Mouse (Mus musculus): ENCODE measurements around the gene Trim2. TPM values are rescaled to one million over a fixed set of nuclear protein-coding genes. Genes with fewer than 3 reads are reported as not detected.

Gene Trim2
- polyA plus RNA-seq, 1 experiment from 2014 or later = 8.0 TPM

DNA sequence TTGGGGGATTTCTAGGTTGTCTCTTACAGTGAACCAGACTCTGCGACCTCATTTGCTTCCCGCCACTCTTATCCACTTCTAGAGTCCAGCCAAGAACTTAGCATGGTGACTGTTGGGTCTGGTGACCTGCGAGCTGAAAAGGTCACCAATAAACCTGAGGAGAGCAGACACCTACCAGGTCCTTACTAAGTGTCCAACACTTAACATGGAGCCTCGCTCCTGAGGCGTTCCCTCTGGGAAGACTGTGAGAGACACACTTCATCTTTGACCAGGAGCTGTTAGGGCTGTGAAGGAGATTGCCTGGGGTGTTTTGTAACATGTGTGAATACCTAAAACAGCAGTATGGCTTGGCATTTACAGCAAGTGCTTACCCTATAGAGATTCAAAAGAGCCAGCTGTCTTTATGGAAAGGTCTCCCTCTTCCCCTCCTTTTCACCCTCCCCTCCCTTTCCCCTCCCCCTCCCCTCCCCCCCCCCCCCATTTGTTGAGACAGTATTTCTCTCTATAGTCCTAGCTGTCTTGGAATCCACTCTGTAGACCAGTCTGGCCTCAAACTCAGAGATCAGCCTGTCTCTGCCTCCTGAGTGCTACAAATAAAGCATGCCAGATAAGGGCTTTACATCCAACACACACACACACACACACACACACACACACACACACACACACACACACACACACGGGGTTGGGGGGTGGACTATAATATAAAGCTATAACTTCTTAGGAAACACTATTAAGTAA lies 7.3 kb upstream of the Trim2 start:
- Histone ChIP-seq H3K27ac (no peak overlapping the region), H3K9me3 (no peaks in the 10 kb centered on the region), H3K4me3 (no peak overlapping the region), H3K27me3 (ENCODE audit: insufficient read depth, poor library complexity, severe bottlenecking) (peaks cover 7% of the 10 kb centered on the region; the same call in 1 of the 2 replicates), H3K4me1 (peaks cover 13% of the 10 kb centered on the region; the same call in 1 of the 2 replicates), H3K36me3 (no peaks in the 10 kb centered on the region)
- DNase-seq (ENCODE audit: low spot score) = no peak
- 72% methylated on average over 6 of the region's 6 CpGs for WGBS

GRCm38 (mm10) chr3:84313003-84313800 lies 6.5 kb upstream of the Trim2 start:
- Histone ChIP-seq H3K4me3 (no peak overlapping the region), H3K36me3 (no peaks in the 10 kb centered on the region), H3K4me1 (peaks cover 13% of the 10 kb centered on the region; the same call in 1 of the 2 replicates), H3K9me3 (no peaks in the 10 kb centered on the region), H3K27me3 (ENCODE audit: insufficient read depth, poor library complexity, severe bottlenecking) (peaks cover 12% of the 10 kb centered on the region; the same call in 1 of the 2 replicates), H3K27ac (no peak overlapping the region)
- 47% methylated on average over 18 of the region's 18 CpGs for WGBS
- no peak for DNase-seq (ENCODE audit: low spot score)

GRCm38 (mm10) chr3:84312326-84312725 lies 5.6 kb upstream of the Trim2 start:
- 79% methylated on average over 5 of the region's 5 CpGs for whole genome bisulfite sequencing
- Histone ChIP-seq H3K27me3 (ENCODE audit: insufficient read depth, poor library complexity, severe bottlenecking) (peaks cover 21% of the 10 kb centered on the region), H3K36me3 (no peaks in the 10 kb centered on the region), H3K4me1 (peaks cover 13% of the 10 kb centered on the region; the same call in 1 of the 2 replicates), H3K4me3 (no peak overlapping the region), H3K27ac (no peak overlapping the region), H3K9me3 (no peaks in the 10 kb centered on the region)
- no peak for DNase-seq (ENCODE audit: low spot score)

- peaks cover 66% of the 10 kb centered on the region for H3K27me3 ChIP-seq (ENCODE audit: insufficient read depth, poor library complexity, severe bottlenecking)
These were observed 839 bp upstream of the Trim2 start for GRCm38 (mm10) chr3:84307516-84307915.

GRCm38 (mm10) chr3:84305722-84306510 lies 761 bp downstream of the Trim2 start:
- 54% methylated on average over 15 of the region's 15 CpGs for WGBS
- DNase-seq (ENCODE audit: low spot score) = no peak
- H3K9me3 ChIP-seq = no peaks in the 10 kb centered on the region
- peaks cover 18% of the 10 kb centered on the region for H3K4me1 ChIP-seq
- no peaks in the 10 kb centered on the region for H3K36me3 ChIP-seq
- H3K27ac ChIP-seq = no peak overlapping the region
- peaks cover 71% of the 10 kb centered on the region for H3K27me3 ChIP-seq (ENCODE audit: insufficient read depth, poor library complexity, severe bottlenecking)
- H3K4me3 ChIP-seq = peak overlapping the region; percentile 59; the same call in 1 of the 2 replicates

More at GRCm38 (mm10) chr3:84307516-84307915, 839 bp upstream of the Trim2 start:
- WGBS = 84% methylated on average over 5 of the region's 5 CpGs
- DNase-seq (ENCODE audit: low spot score) = no peak
- no peak overlapping the region for H3K27ac ChIP-seq
- H3K9me3 ChIP-seq = no peaks in the 10 kb centered on the region
- H3K36me3 ChIP-seq = no peaks in the 10 kb centered on the region
- H3K4me3 ChIP-seq = no peak overlapping the region
- peaks cover 18% of the 10 kb centered on the region for H3K4me1 ChIP-seq

DNA sequence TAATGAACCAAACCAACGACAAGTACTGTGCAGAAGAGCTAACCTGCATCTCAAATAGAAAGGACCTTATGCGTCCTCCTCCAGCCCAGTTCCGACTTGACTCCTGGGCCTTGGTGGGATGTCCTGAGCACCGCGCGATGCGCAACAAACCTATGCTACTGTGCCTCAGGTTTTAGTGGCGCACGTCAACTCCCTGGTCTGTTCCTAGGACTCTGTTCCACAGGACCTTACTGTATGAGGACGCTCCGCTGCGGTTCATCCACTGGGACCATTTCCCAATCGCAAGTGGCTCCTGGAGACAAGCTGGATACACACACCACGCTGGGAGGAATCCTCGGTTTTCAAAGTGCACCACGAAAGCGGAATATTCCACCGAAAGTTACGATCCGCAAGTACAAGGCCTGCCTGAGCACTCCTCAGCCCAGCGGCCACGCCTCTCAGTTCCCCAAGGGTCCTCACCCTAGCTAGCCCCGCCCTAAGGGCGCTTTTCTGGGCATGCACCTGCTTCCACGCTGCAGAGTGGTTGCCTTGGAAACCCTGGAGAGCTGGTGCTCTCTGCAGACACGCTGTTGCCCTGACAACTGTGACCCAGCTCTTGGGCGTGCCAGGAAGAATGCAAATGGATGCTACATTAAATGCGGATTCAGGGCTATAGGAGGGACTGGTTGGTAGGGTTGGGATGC lies 1.5 kb downstream of the Trim2 start:
- Histone ChIP-seq H3K9me3 (no peaks in the 10 kb centered on the region), H3K4me3 (peak overlapping the region; percentile 59), H3K4me1 (peaks cover 18% of the 10 kb centered on the region), H3K27me3 (ENCODE audit: insufficient read depth, poor library complexity, severe bottlenecking) (peaks cover 71% of the 10 kb centered on the region), H3K36me3 (no peaks in the 10 kb centered on the region), H3K27ac (no peak overlapping the region)
- no peak for DNase-seq (ENCODE audit: low spot score)
- 2% methylated on average over 28 of the region's 28 CpGs for WGBS

DNA sequence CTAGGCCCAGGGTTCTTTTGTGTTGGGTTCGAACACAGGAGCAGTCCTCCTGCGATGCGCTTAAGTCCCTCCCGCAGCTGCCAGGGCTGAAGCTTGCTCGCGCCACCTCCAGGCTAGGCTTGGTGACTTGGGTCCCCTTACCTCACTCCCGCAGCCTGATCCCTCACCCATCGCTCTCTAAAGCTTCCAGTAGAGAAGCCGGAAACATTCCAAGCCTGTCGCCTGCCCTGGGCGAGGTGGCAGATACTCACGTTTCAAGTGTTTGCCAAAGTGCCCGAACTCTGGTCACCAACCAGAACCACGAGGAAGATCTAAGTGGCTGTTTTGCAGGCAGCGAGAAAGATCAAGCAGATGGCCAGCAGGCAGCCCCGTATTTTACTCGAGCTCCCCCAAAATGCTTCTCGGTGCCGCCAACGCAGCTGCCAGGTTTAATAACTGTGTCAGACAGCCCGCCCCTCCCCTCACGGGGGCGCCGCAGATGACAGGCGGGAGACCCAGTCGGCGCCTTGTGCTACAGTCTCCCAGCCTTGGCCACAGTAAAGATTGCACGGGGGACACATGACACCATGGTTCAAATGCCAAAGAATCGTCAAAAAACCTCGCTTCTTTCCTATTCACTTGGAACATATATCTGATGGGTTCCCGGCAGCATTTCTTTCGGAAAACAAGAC lies 2.2 kb downstream of the Trim2 start:
- 1% methylated on average over 32 of the region's 32 CpGs for WGBS
- peaks cover 71% of the 10 kb centered on the region for H3K27me3 ChIP-seq (ENCODE audit: insufficient read depth, poor library complexity, severe bottlenecking)

DNA sequence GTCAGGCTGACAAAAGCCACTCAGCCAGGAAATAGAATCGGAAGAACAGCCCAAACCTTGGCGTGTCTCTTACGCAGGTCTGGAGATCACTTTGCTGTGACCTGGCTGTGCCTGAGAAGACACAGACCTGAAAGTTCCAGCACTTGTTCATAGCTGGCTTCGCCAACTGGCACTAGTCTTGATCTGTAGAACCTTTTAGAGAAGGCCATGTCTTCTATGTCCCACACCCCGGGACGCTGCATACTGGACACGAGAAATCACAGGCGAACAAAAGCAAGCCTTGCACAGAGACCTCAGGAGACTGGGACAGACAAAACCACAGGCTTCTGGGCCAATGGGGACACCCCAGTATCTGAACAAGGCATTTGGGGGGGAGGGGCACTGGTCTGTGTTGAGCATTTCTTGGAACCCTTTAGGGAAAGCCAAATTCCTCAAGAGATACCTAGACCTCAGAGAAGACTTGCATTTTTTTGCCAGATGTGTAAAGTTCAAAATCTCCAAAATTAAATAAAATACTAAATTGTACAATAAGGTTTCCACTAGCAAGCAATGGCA lies 3.2 kb downstream of the Trim2 start:
- WGBS = 81% methylated on average over 8 of the region's 8 CpGs
- Histone ChIP-seq H3K27me3 (ENCODE audit: insufficient read depth, poor library complexity, severe bottlenecking) (peaks cover 69% of the 10 kb centered on the region), H3K36me3 (no peaks in the 10 kb centered on the region), H3K27ac (no peak overlapping the region), H3K4me1 (peaks cover 18% of the 10 kb centered on the region), H3K4me3 (no peak overlapping the region), H3K9me3 (no peaks in the 10 kb centered on the region)
- no peak for DNase-seq (ENCODE audit: low spot score)

More for the DNA sequence above, 2.2 kb downstream of the Trim2 start:
- H3K27ac ChIP-seq = no peak overlapping the region
- peaks cover 18% of the 10 kb centered on the region for H3K4me1 ChIP-seq
- H3K9me3 ChIP-seq = no peaks in the 10 kb centered on the region
- H3K36me3 ChIP-seq = no peaks in the 10 kb centered on the region
- H3K4me3 ChIP-seq = peak overlapping the region; percentile 59
- no peak for DNase-seq (ENCODE audit: low spot score)

GRCm38 (mm10) chr3:84302273-84302672 lies 4.4 kb downstream of the Trim2 start:
- H3K27me3 ChIP-seq (ENCODE audit: insufficient read depth, poor library complexity, severe bottlenecking) = peaks cover 57% of the 10 kb centered on the region
- no peaks in the 10 kb centered on the region for H3K36me3 ChIP-seq
- no peak overlapping the region for H3K4me3 ChIP-seq
- WGBS = 26% methylated on average over 4 of the region's 4 CpGs
- DNase-seq (ENCODE audit: low spot score) = no peak
- H3K4me1 ChIP-seq = peaks cover 18% of the 10 kb centered on the region
- H3K9me3 ChIP-seq = no peaks in the 10 kb centered on the region
- H3K27ac ChIP-seq = no peak overlapping the region

DNA sequence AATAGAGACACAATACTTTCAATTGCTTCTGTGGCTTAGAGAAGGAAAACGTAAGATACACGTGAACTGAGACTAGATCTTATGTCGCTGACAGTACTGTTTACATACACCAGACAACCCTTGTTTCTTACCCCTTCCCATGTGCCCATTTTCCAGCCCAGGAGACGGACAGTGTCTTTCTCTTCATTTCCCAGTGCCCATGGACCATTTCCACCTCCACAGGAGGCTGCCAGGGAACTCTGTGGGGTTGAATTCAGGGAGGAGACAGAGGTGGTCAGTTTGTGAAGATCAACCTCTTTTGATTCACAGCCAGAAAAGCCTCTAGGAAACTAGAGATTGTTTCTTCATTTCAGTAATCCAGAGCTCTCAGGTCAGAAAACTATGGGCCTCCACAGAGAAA lies 5.0 kb downstream of the Trim2 start:
- Histone ChIP-seq H3K9me3 (no peaks in the 10 kb centered on the region), H3K4me1 (peaks cover 18% of the 10 kb centered on the region), H3K27me3 (ENCODE audit: insufficient read depth, poor library complexity, severe bottlenecking) (peaks cover 51% of the 10 kb centered on the region), H3K4me3 (no peak overlapping the region), H3K36me3 (no peaks in the 10 kb centered on the region), H3K27ac (no peak overlapping the region)
- WGBS = 80% methylated on average over 4 of the region's 4 CpGs
- no peak for DNase-seq (ENCODE audit: low spot score)

DNA sequence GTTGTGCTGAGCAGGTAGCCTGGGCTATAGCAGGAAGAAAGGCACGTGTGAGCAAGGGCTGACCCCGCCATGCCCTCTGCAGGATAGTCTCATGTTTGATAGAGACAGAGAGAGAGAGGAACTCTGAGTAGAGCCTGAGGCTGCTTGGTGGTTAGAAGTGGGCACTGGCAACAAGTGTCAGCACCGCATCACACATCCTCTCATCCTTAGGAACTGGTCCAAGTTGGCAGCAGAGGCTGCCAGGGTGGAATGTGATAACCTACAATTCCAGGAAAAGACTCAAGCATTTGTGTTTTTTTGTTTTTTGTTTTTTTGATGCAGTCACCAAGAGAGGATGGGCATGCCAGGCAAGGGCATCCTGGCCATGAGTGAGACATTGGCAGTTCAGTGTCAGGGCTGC lies 8.5 kb downstream of the Trim2 start:
- DNase-seq (ENCODE audit: low spot score) = no peak
- Histone ChIP-seq H3K27me3 (ENCODE audit: insufficient read depth, poor library complexity, severe bottlenecking) (peaks cover 16% of the 10 kb centered on the region), H3K4me3 (no peak overlapping the region), H3K36me3 (no peaks in the 10 kb centered on the region), H3K4me1 (no peaks in the 10 kb centered on the region), H3K9me3 (no peaks in the 10 kb centered on the region), H3K27ac (no peak overlapping the region; the same call in 1 of the 2 replicates)
- WGBS = 62% methylated on average over 3 of the region's 3 CpGs

Measured in heart, embryonic 10.5 days (tissue).